Mouse (Mus musculus) myocyte (in vitro differentiated cells): ENCODE measurements around the gene Trpm3. TPM values are rescaled to one million over a fixed set of nuclear protein-coding genes. Genes with fewer than 3 reads are reported as not detected.

Experiments
- H3K27me3 ChIP-seq: one replicate; pipeline ENCODE4 v1.6.1; 2011; ENCODE audit not compliant: control insufficient read depth, insufficient read depth, insufficient read length
- H3K36me3 ChIP-seq: one replicate; pipeline ENCODE4 v1.6.1; 2011; ENCODE audit not compliant: control insufficient read depth, insufficient read depth
- H3K4me2 ChIP-seq: one replicate; pipeline ENCODE4 v1.6.1; 2011; ENCODE audit warnings: low read depth, control low read depth
- H3K4me3 ChIP-seq: one replicate; pipeline ENCODE4 v1.5.1; 2011; ENCODE audit warnings: mild to moderate bottlenecking, control low read depth, moderate library complexity
- H3K79me2 ChIP-seq: one replicate; pipeline ENCODE4 v1.6.1; 2011; ENCODE audit not compliant: control insufficient read depth, insufficient read depth
- H3ac ChIP-seq: one replicate; pipeline ENCODE4 v1.6.1; 2011; ENCODE audit not compliant: control insufficient read depth, insufficient read length
- CEBPB ChIP-seq: IDR thresholded peaks from 2 replicates; pipeline ENCODE4 v1.6.1; 2011; ENCODE audit warnings: mild to moderate bottlenecking, moderate library complexity; ENCODE audit not compliant: poor library complexity, insufficient read depth, severe bottlenecking
- E2F4 ChIP-seq: IDR thresholded peaks from one replicate; pipeline ENCODE4 v1.6.1; 2011; ENCODE audit warnings: mild to moderate bottlenecking, control low read depth, moderate library complexity; ENCODE audit not compliant: insufficient read depth
- MAX ChIP-seq: IDR thresholded peaks from one replicate; pipeline ENCODE4 v1.6.1; 2011; ENCODE audit warnings: low read depth, mild to moderate bottlenecking, control low read depth
- MYOD1 ChIP-seq, 3 experiments: IDR thresholded peaks; one replicate each; pipeline ENCODE4 v1.6.1; 2011; ENCODE audit warnings: control low read depth in 2 of 3, low read depth in 2 of 3, mild to moderate bottlenecking in 2 of 3, moderate library complexity in 1 of 3; ENCODE audit not compliant: insufficient read length in 2 of 3, control insufficient read depth in 1 of 3
- MYOG ChIP-seq, 3 experiments: IDR thresholded peaks; one replicate each; pipeline ENCODE4 v1.6.1; 2011; ENCODE audit warnings: control low read depth in 2 of 3, low read depth in 2 of 3, mild to moderate bottlenecking in 2 of 3; ENCODE audit not compliant: insufficient read length in 2 of 3, control insufficient read depth in 1 of 3, insufficient read depth in 1 of 3
- POLR2A ChIP-seq: IDR thresholded peaks from one replicate; pipeline ENCODE4 v1.6.1; 2011; ENCODE audit warnings: low read depth, mild to moderate bottlenecking, control low read depth, moderate library complexity; ENCODE audit not compliant: insufficient read length
- POLR2AphosphoS2 ChIP-seq: IDR thresholded peaks from one replicate; pipeline ENCODE4 v1.6.1; 2011; ENCODE audit warnings: low read depth, control low read depth; ENCODE audit not compliant: insufficient read length
- REST ChIP-seq: IDR thresholded peaks from one replicate; pipeline ENCODE4 v1.6.1; 2011; ENCODE audit warnings: mild to moderate bottlenecking, control low read depth, moderate library complexity; ENCODE audit not compliant: insufficient read depth, insufficient read length
- SRF ChIP-seq: IDR thresholded peaks from one replicate; pipeline ENCODE4 v1.6.1; 2011; ENCODE audit warnings: low read depth; ENCODE audit not compliant: control insufficient read depth, insufficient read length
- TCF12 ChIP-seq: IDR thresholded peaks from one replicate; pipeline ENCODE4 v1.6.1; 2011; ENCODE audit warnings: mild to moderate bottlenecking, control low read depth; ENCODE audit not compliant: poor library complexity, insufficient read depth, severe bottlenecking
- TCF3 ChIP-seq: IDR thresholded peaks from one replicate; pipeline ENCODE4 v1.6.1; 2011; ENCODE audit warnings: low read depth, control low read depth; ENCODE audit not compliant: insufficient read length
- USF1 ChIP-seq: IDR thresholded peaks from one replicate; pipeline ENCODE4 v1.6.1; 2011; ENCODE audit warnings: low read depth, mild to moderate bottlenecking, control low read depth, moderate library complexity
- polyA plus RNA-seq: library from polyadenylated mRNA; unstranded; fragments of >200 nt; fragmentation: generic; extraction: Trizol; gene quantifications from one replicate; pipeline ENCODE4 v1.2.1, GENCODE M21; 2012; ENCODE audit warnings: missing spikeins

Gene Trpm3
- polyA plus RNA-seq, 1 experiment: 0.05 TPM

- Histone ChIP-seq H3ac (no peak overlapping the region), H3K4me3 (no peak overlapping the region), H3K36me3 (no peaks in the 10 kb centered on the region), H3K4me2 (no peak overlapping the region), H3K79me2 (no peaks in the 10 kb centered on the region), H3K27me3 (no peaks in the 10 kb centered on the region)
- TF ChIP-seq POLR2A: no peak
- no peak for TF ChIP-seq TCF12
- TF ChIP-seq USF1: no peak
- no peak for TF ChIP-seq SRF
- TF ChIP-seq MYOG (IDR thresholded peaks at IDR 0.05; ENCODE audit: control insufficient read depth in 1 of 3, insufficient read depth in 1 of 3, insufficient read length in 2 of 3, low read depth in 2 of 3): no peak
- TF ChIP-seq TCF3: no peak
- no peak for TF ChIP-seq E2F4
- TF ChIP-seq POLR2AphosphoS2: no peak
- TF ChIP-seq CEBPB: no peak
- TF ChIP-seq MAX: no peak
Measured at GRCm38 (mm10) chr19:22179017-22179416, 40.2 kb downstream of the Trpm3 start.

- Histone ChIP-seq H3K79me2 (no peaks in the 10 kb centered on the region), H3ac (no peak overlapping the region), H3K4me3 (no peak overlapping the region), H3K36me3 (no peaks in the 10 kb centered on the region), H3K27me3 (no peaks in the 10 kb centered on the region), H3K4me2 (no peak overlapping the region)
- no peak for TF ChIP-seq REST
- no peak for TF ChIP-seq E2F4
- no peak for TF ChIP-seq USF1
- TF ChIP-seq SRF: no peak
Measured at GRCm38 (mm10) chr19:22180136-22180535, 41.3 kb downstream of the Trpm3 start.

- Histone ChIP-seq H3K27me3 (no peaks in the 10 kb centered on the region), H3K79me2 (no peaks in the 10 kb centered on the region), H3K4me3 (no peak overlapping the region), H3ac (no peak overlapping the region), H3K36me3 (no peaks in the 10 kb centered on the region), H3K4me2 (no peak overlapping the region)
- TF ChIP-seq POLR2A: no peak
- no peak for TF ChIP-seq POLR2AphosphoS2
- TF ChIP-seq USF1: no peak
- TF ChIP-seq CEBPB: no peak
- no peak for TF ChIP-seq E2F4
- no peak for TF ChIP-seq MYOD1 (IDR thresholded peaks at IDR 0.05; ENCODE audit: control insufficient read depth in 1 of 3, insufficient read length in 2 of 3, low read depth in 2 of 3)
- no peak for TF ChIP-seq MAX
- no peak for TF ChIP-seq TCF3
- no peak for TF ChIP-seq TCF12
- no peak for TF ChIP-seq SRF
Measured at GRCm38 (mm10) chr19:22189716-22190115, 50.9 kb downstream of the Trpm3 start.

- TF ChIP-seq TCF3 (no peak), REST (no peak), SRF (no peak), MYOD1 (IDR thresholded peaks at IDR 0.05; ENCODE audit: control insufficient read depth in 1 of 3, insufficient read length in 2 of 3, low read depth in 2 of 3) (no peak), POLR2AphosphoS2 (no peak), TCF12 (no peak), POLR2A (no peak), MAX (no peak), E2F4 (no peak)
- H3K4me3 ChIP-seq: no peak overlapping the region
Measured at GRCm38 (mm10) chr19:22222520-22222919, 83.7 kb downstream of the Trpm3 start.

GRCm38 (mm10) chr19:22234187-22234586, 95.3 kb downstream of the Trpm3 start:
- no peaks in the 10 kb centered on the region for H3K79me2 ChIP-seq
- no peak overlapping the region for H3ac ChIP-seq
- H3K4me2 ChIP-seq: no peak overlapping the region
- H3K36me3 ChIP-seq: no peaks in the 10 kb centered on the region
- H3K4me3 ChIP-seq: no peak overlapping the region
- TF ChIP-seq USF1 (no peak), MYOD1 (IDR thresholded peaks at IDR 0.05; ENCODE audit: control insufficient read depth in 1 of 3, insufficient read length in 2 of 3, low read depth in 2 of 3) (no peak), POLR2AphosphoS2 (no peak), REST (no peak), CEBPB (no peak), POLR2A (no peak), TCF3 (no peak), E2F4 (no peak), MAX (no peak), MYOG (IDR thresholded peaks at IDR 0.05; ENCODE audit: control insufficient read depth in 1 of 3, insufficient read depth in 1 of 3, insufficient read length in 2 of 3, low read depth in 2 of 3) (no peak), TCF12 (no peak), SRF (no peak)
- H3K27me3 ChIP-seq: no peaks in the 10 kb centered on the region

More at GRCm38 (mm10) chr19:22222520-22222919, 83.7 kb downstream of the Trpm3 start:
- Histone ChIP-seq H3K79me2 (no peaks in the 10 kb centered on the region), H3K4me2 (no peak overlapping the region), H3K36me3 (no peaks in the 10 kb centered on the region), H3K27me3 (no peaks in the 10 kb centered on the region), H3ac (no peak overlapping the region)
